Mouse (Mus musculus) subcutaneous adipose tissue, adult 2 months (tissue): ENCODE results near the gene Vmn1r214. TPM values are rescaled to one million over a fixed set of nuclear protein-coding genes. Genes with fewer than 3 reads are reported as not detected.

Experiments
- polyA plus RNA-seq: library from polyadenylated mRNA; depleted of rRNA; stranded (reverse); fragments of >200 nt; gene quantifications from 2 replicates; pipeline ENCODE4 v1.2.3, GENCODE M21; 2012; ENCODE audit warnings: low replicate concordance; rRNA removed

The Vmn1r214 gene
- not detected in 2 replicates for polyA plus RNA-seq

GRCm38 (mm10) chr13:23030118-23030517 is at the start of gene Vmn1r214:
Gene Vmn1r214, plus strand, starts transcription at chr13:23030418.

DNA sequence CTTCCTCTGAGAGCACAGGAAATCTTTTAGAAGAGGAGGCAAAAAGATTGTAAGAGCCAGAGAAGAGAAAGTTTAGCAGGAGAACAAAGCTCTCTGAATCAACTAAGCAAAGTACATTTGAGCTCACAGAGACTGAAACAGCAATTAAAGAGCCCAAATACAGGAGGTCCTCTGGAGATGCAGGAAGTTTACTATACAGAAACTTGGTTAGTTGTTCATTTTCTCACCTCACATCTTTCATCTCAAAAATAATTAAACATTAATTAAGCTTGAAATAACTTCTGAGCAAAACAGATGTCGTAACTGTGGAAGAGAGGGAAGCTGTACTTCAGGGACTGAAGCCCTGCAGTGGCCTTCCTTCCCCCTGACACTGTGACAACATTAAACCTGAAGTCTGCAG is 22.9 kb upstream of the Vmn1r214 start, which contains the start of gene Vmn1r213:
Gene Vmn1r213, plus strand, starts transcription at position 301 of the 400 bp plus-strand sequence.

GRCm38 (mm10) chr13:23067725-23068124 is 37.5 kb downstream of the Vmn1r214 start, which contains the start of gene Vmn1r215:
Gene Vmn1r215, plus strand, starts transcription at chr13:23068025.

Other genes with a start within 250 kb of the Vmn1r214 start
- not detected in 2 replicates for gene Vmn1r209, start 220.7 kb upstream of the Vmn1r214 start, polyA plus RNA-seq
- not detected in 2 replicates for gene Vmn1r210, start 199.1 kb upstream of the Vmn1r214 start, polyA plus RNA-seq
- gene Vmn1r211, start 172.9 kb upstream of the Vmn1r214 start, polyA plus RNA-seq, result not detected in 2 replicates
- gene Vmn1r212, start 146.2 kb upstream of the Vmn1r214 start, polyA plus RNA-seq, result not detected in 2 replicates
- not detected in 2 replicates for gene Vmn1r213, start 22.8 kb upstream of the Vmn1r214 start, polyA plus RNA-seq
- not detected in 2 replicates for gene Vmn1r215, start 37.6 kb downstream of the Vmn1r214 start, polyA plus RNA-seq
- not detected in 2 replicates for gene Vmn1r217, start 87.8 kb downstream of the Vmn1r214 start, polyA plus RNA-seq
- not detected in 2 replicates for gene Vmn1r218, start 102.7 kb downstream of the Vmn1r214 start, polyA plus RNA-seq
- gene Vmn1r219, start 128.9 kb downstream of the Vmn1r214 start, polyA plus RNA-seq, result not detected in 2 replicates
- not detected in 2 replicates for gene Vmn1r220, start 157.6 kb downstream of the Vmn1r214 start, polyA plus RNA-seq
- gene Vmn1r221, start 183.7 kb downstream of the Vmn1r214 start, polyA plus RNA-seq, result not detected in 2 replicates
- gene Vmn1r222, start 205.5 kb downstream of the Vmn1r214 start, polyA plus RNA-seq, result not detected in 2 replicates
- not detected in 2 replicates for gene Vmn1r223, start 216.7 kb downstream of the Vmn1r214 start, polyA plus RNA-seq